Mouse (Mus musculus): ENCODE results near the gene Colgalt2. TPM values are rescaled to one million over a fixed set of nuclear protein-coding genes. Genes with fewer than 3 reads are reported as not detected.

The Colgalt2 gene
- total RNA-seq, 1 experiment from 2014 or later, result not detected

DNA sequence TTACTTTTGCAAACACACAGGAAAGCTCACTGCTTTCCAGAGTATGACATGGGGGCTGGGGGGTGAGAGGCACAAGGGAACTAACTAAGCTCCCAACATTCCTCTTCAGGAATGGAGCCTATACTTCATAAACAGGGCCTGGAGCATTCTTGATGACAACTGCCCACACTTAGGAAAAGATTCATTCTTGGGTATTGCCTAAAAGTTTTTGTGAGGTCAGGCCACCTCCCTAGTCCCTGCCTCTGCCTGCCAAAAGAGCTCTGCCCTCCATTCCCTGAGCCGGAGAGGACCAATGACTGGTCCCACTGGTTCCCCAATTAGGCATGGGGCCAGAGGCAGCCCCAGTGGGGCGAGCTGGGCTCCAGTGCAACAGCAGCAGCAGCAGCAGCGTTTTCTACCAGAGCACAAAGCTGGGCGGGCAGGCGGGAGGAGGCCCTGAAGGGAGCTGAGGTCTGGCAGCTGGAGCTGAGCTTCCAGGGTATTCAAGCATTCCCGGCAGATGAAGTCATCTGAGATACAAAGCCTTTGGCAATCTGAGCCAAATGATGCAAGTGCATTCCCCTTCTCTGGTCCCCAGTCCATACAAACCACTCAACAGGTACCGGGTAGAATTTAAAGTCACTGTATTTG lies 156.4 kb downstream of the Colgalt2 start:
- no peak for ATAC-seq (ENCODE audit: extremely low read depth, insufficient number of reproducible peaks, low FRiP score, poor library complexity, severe bottlenecking)

DNA sequence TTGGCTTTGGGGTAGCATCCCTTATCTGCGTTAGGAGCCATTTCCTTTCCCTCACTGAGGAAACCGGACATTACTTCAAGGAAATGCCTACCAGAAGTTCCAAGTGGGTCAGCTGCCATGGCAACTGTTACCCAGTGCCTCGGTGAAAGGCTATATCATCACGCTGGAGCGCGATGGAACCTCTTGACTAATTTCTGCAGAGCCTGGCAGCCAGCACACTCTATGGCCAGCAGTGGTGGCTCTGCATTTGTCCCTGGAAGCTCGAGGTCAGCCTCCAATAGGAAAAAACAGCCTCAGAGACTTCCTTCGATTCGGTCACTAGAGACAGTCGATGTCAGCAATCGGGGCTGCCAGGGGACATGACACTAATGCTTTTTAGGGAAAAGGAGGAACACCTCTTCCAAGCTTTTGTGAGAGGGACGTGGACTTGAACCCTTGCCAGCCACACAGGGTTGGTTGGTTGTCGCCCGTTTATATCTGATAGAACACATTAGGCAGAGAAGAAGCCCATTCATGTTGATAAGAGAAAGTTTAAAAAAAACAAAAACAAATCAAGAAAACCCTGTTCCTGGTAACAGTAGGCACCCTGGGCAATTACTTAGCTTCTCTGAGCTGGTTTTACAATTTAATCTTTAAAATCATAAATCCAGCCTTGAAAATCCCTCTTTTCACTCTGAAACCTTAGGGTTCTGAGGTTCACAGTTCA lies 157.1 kb downstream of the Colgalt2 start:
- no peak for ATAC-seq (ENCODE audit: extremely low read depth, insufficient number of reproducible peaks, low FRiP score, poor library complexity, severe bottlenecking)

Other genes starting within 250 kb of the Colgalt2 start
- 17.8 and 19.5 TPM in 2 replicates for gene Tsen15, start 13.1 kb upstream of the Colgalt2 start, total RNA-seq (2017)

Data from neutrophil, adult 5-6 weeks (primary cell).